Mouse (Mus musculus) kidney, adult 2 months (tissue): ENCODE results near the gene Parp4.

ENCODE experiments used
- CTCF ChIP-seq: fragments of 200-500 bp; conservative IDR thresholded peaks from 2 replicates; pipeline ENCODE4 v1.5.1; 2011; ENCODE audit warnings: low read depth, mild to moderate bottlenecking, control low read depth, low read length, moderate library complexity, mixed read lengths; ENCODE audit not compliant: insufficient read depth, insufficient read length
- POLR2A ChIP-seq: fragments of 200-500 bp; IDR thresholded peaks from one replicate; pipeline ENCODE4 v1.6.1; 2011; ENCODE audit warnings: low read depth, low read length, control low read depth

- TF ChIP-seq CTCF, result no peak
- no peak for TF ChIP-seq POLR2A
These were observed 24.5 kb upstream of the Parp4 start for GRCm38 (mm10) chr14:56550960-56551359.
